Mouse (Mus musculus): Measurements from ENCODE around the gene Mab21l1. TPM values are rescaled to one million over a fixed set of nuclear protein-coding genes. Genes with fewer than 3 reads are reported as not detected.

Mab21l1 gene
- total RNA-seq, 1 experiment = 0.18 TPM

DNA sequence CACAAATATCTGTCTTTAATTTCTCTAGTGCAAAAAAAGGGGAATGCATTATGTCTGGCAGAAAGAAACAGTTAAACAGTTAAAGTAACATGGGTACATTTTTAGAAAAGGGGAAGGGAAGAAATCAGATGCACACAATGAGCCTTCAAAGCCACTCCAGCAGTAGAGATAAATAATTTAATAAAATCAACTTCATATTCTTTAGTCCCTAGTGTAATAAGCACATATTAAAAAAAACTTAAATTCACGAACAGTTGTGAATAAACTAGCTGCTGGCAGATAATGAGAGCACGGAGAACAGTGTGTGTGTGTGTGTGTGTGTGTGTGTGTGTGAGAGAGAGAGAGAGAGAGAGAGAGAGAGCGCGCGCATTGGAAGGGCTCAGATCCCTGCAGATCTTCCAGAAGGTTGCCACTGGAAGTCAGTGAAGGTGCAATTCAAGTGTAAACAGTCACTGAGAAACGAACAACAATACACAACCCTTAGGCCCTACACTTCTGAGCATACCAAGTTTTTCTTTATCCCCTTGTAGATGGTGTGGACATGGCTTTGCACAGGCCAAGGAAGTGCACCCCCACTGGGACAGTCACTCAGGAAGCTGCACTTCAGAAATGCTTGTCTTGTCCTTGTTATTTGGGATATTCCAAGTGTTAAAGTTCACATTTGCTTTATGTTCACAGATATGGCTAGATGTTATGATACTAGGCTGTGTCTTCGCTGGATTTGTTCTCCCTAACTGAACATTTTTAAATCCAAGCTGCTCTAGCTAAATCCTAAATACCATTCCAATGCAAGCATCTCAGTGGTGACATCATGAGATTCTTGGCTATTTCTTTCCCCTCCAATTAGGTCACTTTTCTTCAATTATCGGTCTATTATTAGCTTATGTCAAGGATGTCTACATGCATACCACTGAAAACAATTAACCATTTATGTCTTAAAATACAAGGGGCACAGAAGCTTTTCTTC, 3.3 kb upstream of the Mab21l1 start:
- no peak for DNase-seq (ENCODE audit: low read depth, low spot score)
- Histone ChIP-seq H3K4me1 (ENCODE audit: control insufficient read depth in 2 of 2, insufficient read depth in 2 of 2, low read length in 2 of 2, poor library complexity in 1 of 2) (no peaks in the 10 kb centered on the region; a peak in 1 of 4 replicates), H3K4me3 (ENCODE audit: insufficient read depth in 1 of 2, low read depth in 1 of 2, low read length in 2 of 2, poor library complexity in 1 of 2, severe bottlenecking in 1 of 2) (no peak overlapping the region), H3K36me3 (ENCODE audit: control insufficient read depth, insufficient read depth, low read length, poor library complexity, severe bottlenecking) (no peaks in the 10 kb centered on the region), H3K27ac (ENCODE audit: insufficient read depth, low read depth, low read length, poor library complexity, severe bottlenecking) (no peak overlapping the region), H3K9ac (ENCODE audit: insufficient read depth, low read depth, low read length, poor library complexity, severe bottlenecking) (no peak overlapping the region), H3K9me3 (ENCODE audit: control insufficient read depth, insufficient read depth, low read depth, low read length) (no peaks in the 10 kb centered on the region)
- in situ Hi-C loops (cut with MboI; ENCODE audit: low sequenced_read_pairs in 2 of 2, unreplicated experiment in 2 of 2) = no loop called here
- TF ChIP-seq MAFK (IDR thresholded peaks at IDR 0.05; ENCODE audit: insufficient read depth, low read depth, low read length) = no peak
- TF ChIP-seq HCFC1 (IDR thresholded peaks at IDR 0.05; ENCODE audit: borderline replicate concordance, insufficient read depth, low read length) = no peak
- no peak for TF ChIP-seq ZNF384 (IDR thresholded peaks at IDR 0.05; ENCODE audit: low read depth, low read length)
- no peak for TF ChIP-seq ZC3H11A (IDR thresholded peaks at IDR 0.05; ENCODE audit: borderline replicate concordance, low read depth, low read length)
- TF ChIP-seq CHD2 (IDR thresholded peaks at IDR 0.05; ENCODE audit: low read depth, low read length) = no peak

- H3K4me1 ChIP-seq (ENCODE audit: control insufficient read depth in 2 of 2, insufficient read depth in 2 of 2, low read length in 2 of 2, poor library complexity in 1 of 2) = no peaks in the 10 kb centered on the region; a peak in 1 of 4 replicates
- H3K27ac ChIP-seq (ENCODE audit: insufficient read depth, low read depth, low read length, poor library complexity, severe bottlenecking) = no peak overlapping the region
- in situ Hi-C loops (cut with MboI; ENCODE audit: low sequenced_read_pairs in 2 of 2, unreplicated experiment in 2 of 2) = no loop called here
- TF ChIP-seq HCFC1 (IDR thresholded peaks at IDR 0.05; ENCODE audit: borderline replicate concordance, insufficient read depth, low read length) = no peak
- no peak for TF ChIP-seq ZNF384 (IDR thresholded peaks at IDR 0.05; ENCODE audit: low read depth, low read length)
- TF ChIP-seq MAFK (IDR thresholded peaks at IDR 0.05; ENCODE audit: insufficient read depth, low read depth, low read length) = no peak
- TF ChIP-seq ZC3H11A (IDR thresholded peaks at IDR 0.05; ENCODE audit: borderline replicate concordance, low read depth, low read length) = no peak
- no peak for TF ChIP-seq CHD2 (IDR thresholded peaks at IDR 0.05; ENCODE audit: low read depth, low read length)
- H3K9ac ChIP-seq (ENCODE audit: insufficient read depth, low read depth, low read length, poor library complexity, severe bottlenecking) = peak overlapping the region; percentile 26; the same call in 1 of the 2 replicates
- peak overlapping the region; percentile 31 to 50; a peak in 3 of 4 replicates for H3K4me3 ChIP-seq (ENCODE audit: insufficient read depth in 1 of 2, low read depth in 1 of 2, low read length in 2 of 2, poor library complexity in 1 of 2, severe bottlenecking in 1 of 2)
- DNase-seq (ENCODE audit: low read depth, low spot score) = no peak
- no peaks in the 10 kb centered on the region for H3K36me3 ChIP-seq (ENCODE audit: control insufficient read depth, insufficient read depth, low read length, poor library complexity, severe bottlenecking)
- no peaks in the 10 kb centered on the region for H3K9me3 ChIP-seq (ENCODE audit: control insufficient read depth, insufficient read depth, low read depth, low read length)
These were observed 1.9 kb upstream of the Mab21l1 start for GRCm38 (mm10) chr3:55780120-55781070.

DNA sequence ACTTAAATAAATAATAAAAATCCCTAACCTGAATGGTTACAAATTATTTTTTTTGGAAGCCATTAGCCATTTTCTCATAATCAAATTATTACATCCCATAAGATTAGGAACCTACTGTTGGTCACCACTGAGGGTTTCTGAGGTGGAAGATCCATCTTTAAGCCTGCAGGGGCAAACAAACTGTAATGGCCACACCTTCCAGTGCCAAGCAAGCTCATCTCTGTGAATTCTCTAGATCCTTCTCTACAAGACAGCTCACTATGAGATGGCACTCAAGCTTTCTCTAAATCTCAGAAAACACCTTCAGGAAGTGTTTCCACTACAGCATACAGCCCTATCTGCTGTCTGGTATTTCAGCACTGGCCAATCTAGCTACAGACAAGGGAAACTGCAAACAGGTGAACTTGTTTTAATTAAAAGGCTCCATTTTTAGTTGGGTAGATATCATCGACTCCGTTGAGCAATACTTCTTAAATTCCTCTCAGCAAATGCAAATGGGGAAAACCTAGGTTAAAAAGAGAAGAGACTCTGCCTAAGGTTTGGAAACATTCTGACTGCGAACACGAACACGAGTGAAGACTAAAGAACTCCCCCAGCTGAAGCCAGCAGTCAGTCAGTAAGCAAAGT, 768 bp upstream of the Mab21l1 start:
- Histone ChIP-seq H3K9ac (ENCODE audit: insufficient read depth, low read depth, low read length, poor library complexity, severe bottlenecking) (no peak overlapping the region), H3K4me3 (ENCODE audit: insufficient read depth in 1 of 2, low read depth in 1 of 2, low read length in 2 of 2, poor library complexity in 1 of 2, severe bottlenecking in 1 of 2) (no peak overlapping the region), H3K4me1 (ENCODE audit: control insufficient read depth in 2 of 2, insufficient read depth in 2 of 2, low read length in 2 of 2, poor library complexity in 1 of 2) (no peaks in the 10 kb centered on the region; a peak in 1 of 4 replicates)

DNA sequence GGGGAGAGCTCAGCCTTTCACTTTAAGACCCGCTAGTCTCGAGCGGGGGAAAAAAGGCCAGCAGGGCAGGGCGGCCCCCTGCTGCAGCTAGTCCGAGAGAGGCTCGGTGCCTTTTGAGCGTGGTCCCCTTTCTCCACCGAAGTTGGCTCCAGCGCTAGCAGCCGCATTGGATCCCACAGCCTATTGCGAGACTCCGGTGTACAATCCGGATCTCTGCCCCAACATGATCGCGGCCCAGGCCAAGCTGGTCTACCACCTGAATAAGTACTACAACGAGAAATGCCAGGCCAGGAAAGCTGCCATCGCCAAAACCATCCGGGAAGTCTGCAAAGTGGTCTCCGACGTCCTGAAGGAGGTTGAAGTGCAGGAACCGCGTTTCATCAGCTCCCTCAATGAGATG, 461 bp downstream of the Mab21l1 start:
- Histone ChIP-seq H3K36me3 (ENCODE audit: control insufficient read depth, insufficient read depth, low read length, poor library complexity, severe bottlenecking) (no peaks in the 10 kb centered on the region), H3K9me3 (ENCODE audit: control insufficient read depth, insufficient read depth, low read depth, low read length) (no peaks in the 10 kb centered on the region), H3K9ac (ENCODE audit: insufficient read depth, low read depth, low read length, poor library complexity, severe bottlenecking) (no peak overlapping the region), H3K4me3 (ENCODE audit: insufficient read depth in 1 of 2, low read depth in 1 of 2, low read length in 2 of 2, poor library complexity in 1 of 2, severe bottlenecking in 1 of 2) (peak overlapping the region; percentile 13 to 34; a peak in 2 of 4 replicates), H3K4me1 (ENCODE audit: control insufficient read depth in 2 of 2, insufficient read depth in 2 of 2, low read length in 2 of 2, poor library complexity in 1 of 2) (peaks cover 0 to 4% of the 10 kb centered on the region in 2 experiments; a peak in 2 of 4 replicates), H3K27ac (ENCODE audit: insufficient read depth, low read depth, low read length, poor library complexity, severe bottlenecking) (no peak overlapping the region)
- TF ChIP-seq ZC3H11A (IDR thresholded peaks at IDR 0.05; ENCODE audit: borderline replicate concordance, low read depth, low read length) (no peak), HCFC1 (IDR thresholded peaks at IDR 0.05; ENCODE audit: borderline replicate concordance, insufficient read depth, low read length) (no peak), CHD2 (IDR thresholded peaks at IDR 0.05; ENCODE audit: low read depth, low read length) (no peak), MAFK (IDR thresholded peaks at IDR 0.05; ENCODE audit: insufficient read depth, low read depth, low read length) (no peak), ZNF384 (IDR thresholded peaks at IDR 0.05; ENCODE audit: low read depth, low read length) (no peak)
- no peak for DNase-seq (ENCODE audit: low read depth, low spot score)
- in situ Hi-C loops (cut with MboI; ENCODE audit: low sequenced_read_pairs in 2 of 2, unreplicated experiment in 2 of 2) = no loop called here

More for the DNA sequence above, 768 bp upstream of the Mab21l1 start:
- no peak for DNase-seq (ENCODE audit: low read depth, low spot score)
- Histone ChIP-seq H3K27ac (ENCODE audit: insufficient read depth, low read depth, low read length, poor library complexity, severe bottlenecking) (no peak overlapping the region), H3K9me3 (ENCODE audit: control insufficient read depth, insufficient read depth, low read depth, low read length) (no peaks in the 10 kb centered on the region), H3K36me3 (ENCODE audit: control insufficient read depth, insufficient read depth, low read length, poor library complexity, severe bottlenecking) (no peaks in the 10 kb centered on the region)
- in situ Hi-C loops (cut with MboI; ENCODE audit: low sequenced_read_pairs in 2 of 2, unreplicated experiment in 2 of 2) = no loop called here
- no peak for TF ChIP-seq CHD2 (IDR thresholded peaks at IDR 0.05; ENCODE audit: low read depth, low read length)
- no peak for TF ChIP-seq ZC3H11A (IDR thresholded peaks at IDR 0.05; ENCODE audit: borderline replicate concordance, low read depth, low read length)
- no peak for TF ChIP-seq MAFK (IDR thresholded peaks at IDR 0.05; ENCODE audit: insufficient read depth, low read depth, low read length)
- TF ChIP-seq ZNF384 (IDR thresholded peaks at IDR 0.05; ENCODE audit: low read depth, low read length) = no peak
- TF ChIP-seq HCFC1 (IDR thresholded peaks at IDR 0.05; ENCODE audit: borderline replicate concordance, insufficient read depth, low read length) = no peak

Measured in ES-E14 (cell line).